14 mouse cellular contexts compared by ENCODE assay signal in genomic region chr2:157328570-157328969, GRCm38 (mm10). TPM values are rescaled to one million over a fixed set of nuclear protein-coding genes. Genes with fewer than 3 reads are reported as not detected.
DNase-seq lines count a peak whose midpoint lies in the region; ATAC-seq and TF ChIP-seq lines count a peak whose summit lies in the region.
"Had no signal": no experiment of that assay in that cellular context is flagged by ENCODE, and none has a peak within 500 bp of the region (broad histone marks: within the 10 kb centered on the region; RNA-seq: fewer than 3 reads in every experiment).

No protein-coding gene starts in this region.

- no peak for TF ChIP-seq POLR2A in heart, adult 2 months (IDR thresholded peaks at IDR 0.05; ENCODE audit: insufficient read depth, low read depth, low read length)

- H3K9ac ChIP-seq in heart, postnatal 0 days (replicated peaks; ENCODE audit: low read depth, low read length): no peak overlapping the region
- no peak overlapping the region for H3K9ac ChIP-seq in heart, adult 2 months (ENCODE audit: low read depth, low read length)
- H3K9ac ChIP-seq in hindbrain, embryonic 15.5 days: no peak overlapping the region
- H3K9ac ChIP-seq in neural tube, embryonic 14.5 days (replicated peaks; ENCODE audit: low read depth, low read length): no peak overlapping the region
- H3K9ac ChIP-seq: stomach, embryonic 15.5 days had no signal

- intact Hi-C loops in heart, adult 2 months (cut with DNase I): no loop called here

- no peak overlapping the region for H3K4me3 ChIP-seq in heart, postnatal 0 days (ENCODE audit: low read depth, low read length)
- no peak overlapping the region for H3K4me3 ChIP-seq in heart, adult 2 months
- no peak overlapping the region for H3K4me3 ChIP-seq in hindbrain, embryonic 15.5 days
- no peak overlapping the region for H3K4me3 ChIP-seq in neural tube, embryonic 14.5 days (ENCODE audit: low read depth, low read length)
- H3K4me3 ChIP-seq: stomach, embryonic 15.5 days had no signal

- no peak for TF ChIP-seq EP300 in heart, postnatal 0 days (IDR thresholded peaks at IDR 0.05; ENCODE audit: low read depth)
- TF ChIP-seq EP300 in heart, adult 2 months (IDR thresholded peaks at IDR 0.05; ENCODE audit: insufficient read depth, low read depth, low read length): no peak

- no peak for ATAC-seq in heart, postnatal 0 days (ENCODE audit: insufficient read depth, low read depth)
- no peak; the same call in 1 of the 2 replicates for ATAC-seq in hindbrain, embryonic 15.5 days (ENCODE audit: low FRiP score, low read depth)
- peak; percentile 57; the same call in 1 of the 2 replicates for ATAC-seq in neural tube, embryonic 14.5 days (ENCODE audit: low read depth)

- H3K27me3 ChIP-seq in heart, postnatal 0 days (ENCODE audit: control insufficient read depth, insufficient read depth, low read length): no peaks in the 10 kb centered on the region
- no peaks in the 10 kb centered on the region for H3K27me3 ChIP-seq in heart, adult 2 months (ENCODE audit: control insufficient read depth, insufficient read depth, low read length)
- H3K27me3 ChIP-seq in hindbrain, embryonic 15.5 days: no peaks in the 10 kb centered on the region
- H3K27me3 ChIP-seq in neural tube, embryonic 14.5 days (ENCODE audit: control insufficient read depth, insufficient read depth, low read length): no peaks in the 10 kb centered on the region
- H3K27me3 ChIP-seq: stomach, embryonic 15.5 days had no signal

- no peak overlapping the region for H3K4me2 ChIP-seq in heart, postnatal 0 days (ENCODE audit: low read depth, low read length)
- H3K4me2 ChIP-seq in hindbrain, embryonic 15.5 days: no peak overlapping the region
- no peak overlapping the region for H3K4me2 ChIP-seq in neural tube, embryonic 14.5 days (ENCODE audit: low read depth, low read length)
- H3K4me2 ChIP-seq: stomach, embryonic 15.5 days had no signal

- H3K27ac ChIP-seq in heart, postnatal 0 days (ENCODE audit: low read depth): no peak overlapping the region
- H3K27ac ChIP-seq in heart, adult 2 months: no peak overlapping the region
- H3K27ac ChIP-seq in hindbrain, embryonic 15.5 days (replicated peaks): peak overlapping the region; percentile 70
- H3K27ac ChIP-seq in neural tube, embryonic 14.5 days (ENCODE audit: low read depth, low read length): no peak overlapping the region
- H3K27ac ChIP-seq: stomach, embryonic 15.5 days had no signal

- no peaks in the 10 kb centered on the region for H3K79me2 ChIP-seq in heart, adult 2 months (replicated peaks; ENCODE audit: control insufficient read depth, insufficient read depth, low read length)

- peaks cover 40% of the 10 kb centered on the region for H3K36me3 ChIP-seq in heart, postnatal 0 days (replicated peaks; ENCODE audit: control insufficient read depth, insufficient read depth, low read length)
- no peaks in the 10 kb centered on the region for H3K36me3 ChIP-seq in heart, adult 2 months (ENCODE audit: control insufficient read depth, insufficient read depth, low read length)
- peaks cover 31% of the 10 kb centered on the region for H3K36me3 ChIP-seq in hindbrain, embryonic 15.5 days
- H3K36me3 ChIP-seq in neural tube, embryonic 14.5 days (ENCODE audit: control insufficient read depth, insufficient read depth, low read length): peaks cover 9% of the 10 kb centered on the region

- H3K9me3 ChIP-seq in heart, postnatal 0 days (replicated peaks; ENCODE audit: control insufficient read depth, low read length): no peaks in the 10 kb centered on the region
- H3K9me3 ChIP-seq in hindbrain, embryonic 15.5 days: no peaks in the 10 kb centered on the region
- H3K9me3 ChIP-seq in neural tube, embryonic 14.5 days (ENCODE audit: control insufficient read depth, low read length): no peaks in the 10 kb centered on the region
- H3K9me3 ChIP-seq: stomach, embryonic 15.5 days had no signal

- TF ChIP-seq CTCF in heart, postnatal 0 days (IDR thresholded peaks at IDR 0.05; ENCODE audit: low read depth): no peak
- TF ChIP-seq CTCF in heart, adult 2 months (IDR thresholded peaks at IDR 0.05): no peak

- DNase-seq in heart, postnatal 0 days (ENCODE audit: low spot score): peak; percentile 21
- DNase-seq in heart, adult 2 months: no peak
- DNase-seq in embryo, embryonic 9.5 days (ENCODE audit: extremely low spot score): peak; percentile 52
- DNase-seq in adrenal gland, adult (ENCODE audit: inconsistent age in 2 of 2, low spot score in 1 of 2): no peak
- DNase-seq in adrenal gland, postnatal 14 days: no peak
- no peak for DNase-seq in natural killer cell, adult 2 months (ENCODE audit: low spot score in 2 of 2)
- DNase-seq: adrenal gland, postnatal 10 days; cerebellum, postnatal 25 days; lung, postnatal 36 days had no signal

- no peaks in the 10 kb centered on the region for H3K4me1 ChIP-seq in heart, postnatal 0 days (ENCODE audit: control insufficient read depth, insufficient read depth)
- H3K4me1 ChIP-seq in heart, adult 2 months (ENCODE audit: control insufficient read depth, insufficient read depth, low read length): no peaks in the 10 kb centered on the region
- H3K4me1 ChIP-seq in hindbrain, embryonic 15.5 days (replicated peaks): peaks cover 17% of the 10 kb centered on the region
- peaks cover 14% of the 10 kb centered on the region; the same call in 1 of the 2 replicates for H3K4me1 ChIP-seq in neural tube, embryonic 14.5 days (ENCODE audit: control insufficient read depth, insufficient read depth, low read length)
- H3K4me1 ChIP-seq: stomach, embryonic 15.5 days had no signal

- WGBS in heart, postnatal 0 days: 37% methylated on average over 11 of the region's 11 CpGs
- 41% methylated on average over 11 of the region's 11 CpGs for WGBS in heart, adult 2 months
- 11% methylated on average over 11 of the region's 11 CpGs for WGBS in hindbrain, embryonic 15.5 days
- WGBS in neural tube, embryonic 14.5 days: 6% methylated on average over 11 of the region's 11 CpGs

RNA-seq across cellular contexts. Expression of gene Ghrh, which starts 18.7 kb away (rescaled TPM):
- not detected in 2 replicates for total RNA-seq in heart, postnatal 0 days (2014; rRNA removed; ENCODE audit: low replicate concordance)
- not detected in 2 replicates for polyA plus RNA-seq in heart, postnatal 0 days (2015; fragmentation: Nextera tagmentation; extraction: Ambion mirVana)
- total RNA-seq in heart, adult 2 months (2021): not detected
- polyA plus RNA-seq in heart, adult 2 months (2012; rRNA removed): not detected in 2 replicates
- 1.2 and 1.3 TPM in 2 replicates for polyA plus RNA-seq in hindbrain, embryonic 15.5 days (2015; fragmentation: Nextera tagmentation; extraction: Ambion mirVana)
- polyA plus RNA-seq in neural tube, embryonic 14.5 days (2014; fragmentation: Nextera tagmentation; extraction: Ambion mirVana): not detected in 2 replicates
- not detected in 2 replicates for total RNA-seq in adrenal gland, postnatal 14 days (2021)
- total RNA-seq: adrenal gland, postnatal 10 days; gastrocnemius, adult 18-20 months had no signal
- polyA plus RNA-seq: C2C12 had no signal

RNA-seq across cellular contexts. Expression of gene Manbal, which starts 38.8 kb away (rescaled TPM):
- 23.6 and 29.6 TPM in 2 replicates for total RNA-seq in heart, postnatal 0 days (2014; rRNA removed; ENCODE audit: low replicate concordance)
- polyA plus RNA-seq in heart, postnatal 0 days (2015; fragmentation: Nextera tagmentation; extraction: Ambion mirVana): 51.1 and 55.5 TPM in 2 replicates
- total RNA-seq in heart, adult 2 months (2021): 10 to 100 TPM; 14.5 to 20.1 TPM
- polyA plus RNA-seq in heart, adult 2 months (2012; rRNA removed): 42.6 and 44.2 TPM in 2 replicates
- polyA plus RNA-seq in hindbrain, embryonic 15.5 days (2015; fragmentation: Nextera tagmentation; extraction: Ambion mirVana): 102 and 114 TPM in 2 replicates
- polyA plus RNA-seq in neural tube, embryonic 14.5 days (2014; fragmentation: Nextera tagmentation; extraction: Ambion mirVana): 51.5 and 58.5 TPM in 2 replicates
- 29.4 and 35.4 TPM in 2 replicates for total RNA-seq in adrenal gland, postnatal 14 days (2021)

RNA-seq across cellular contexts. Expression of gene Mroh8, which starts 49.2 kb away (rescaled TPM):
- total RNA-seq in heart, postnatal 0 days (2014; rRNA removed; ENCODE audit: low replicate concordance): 0.69 TPM in 1 of 2 replicates, not detected in the other
- 0.16 and 0.20 TPM in 2 replicates for polyA plus RNA-seq in heart, postnatal 0 days (2015; fragmentation: Nextera tagmentation; extraction: Ambion mirVana)
- total RNA-seq in heart, adult 2 months (2021): under 1 TPM; 0.18 to 0.21 TPM
- 0.08 and 0.26 TPM in 2 replicates for polyA plus RNA-seq in heart, adult 2 months (2012; rRNA removed)
- polyA plus RNA-seq in hindbrain, embryonic 15.5 days (2015; fragmentation: Nextera tagmentation; extraction: Ambion mirVana): 0.36 and 0.75 TPM in 2 replicates
- polyA plus RNA-seq in neural tube, embryonic 14.5 days (2014; fragmentation: Nextera tagmentation; extraction: Ambion mirVana): 0.20 and 0.67 TPM in 2 replicates
- total RNA-seq in adrenal gland, postnatal 14 days (2021): 0.23 TPM in 1 of 2 replicates, not detected in the other

RNA-seq across cellular contexts. Expression of gene Rpn2, which starts 49.8 kb away (rescaled TPM):
- total RNA-seq in heart, postnatal 0 days (2014; rRNA removed; ENCODE audit: low replicate concordance): 147 and 172 TPM in 2 replicates
- polyA plus RNA-seq in heart, postnatal 0 days (2015; fragmentation: Nextera tagmentation; extraction: Ambion mirVana): 78.8 and 81.1 TPM in 2 replicates
- total RNA-seq in heart, adult 2 months (2021): 100 to 1,000 TPM in 1 of 2 experiments, 10 to 100 TPM in 1; 97.5 to 102 TPM
- 95.1 and 125 TPM in 2 replicates for polyA plus RNA-seq in heart, adult 2 months (2012; rRNA removed)
- 222 and 223 TPM in 2 replicates for polyA plus RNA-seq in hindbrain, embryonic 15.5 days (2015; fragmentation: Nextera tagmentation; extraction: Ambion mirVana)
- polyA plus RNA-seq in neural tube, embryonic 14.5 days (2014; fragmentation: Nextera tagmentation; extraction: Ambion mirVana): 202 and 232 TPM in 2 replicates
- total RNA-seq in adrenal gland, postnatal 14 days (2021): 210 and 211 TPM in 2 replicates

Comparison
In these comparisons a context has a peak if more than half of its experiments do, and no peak if none do; other contexts are left out.
1. DNase-seq: peak in heart, postnatal 0 days (single experiment) and embryo, embryonic 9.5 days (single experiment); none in heart, adult 2 months (0 of 2), adrenal gland, adult (0 of 2), adrenal gland, postnatal 14 days (single experiment) and natural killer cell, adult 2 months (0 of 2).